Mouse (Mus musculus): Measurements from ENCODE around the gene Chst3. TPM values are rescaled to one million over a fixed set of nuclear protein-coding genes. Genes with fewer than 3 reads are reported as not detected.
"Not testable (repeated sequence)": the region's sequence is repeated elsewhere in the genome, so short reads cannot be mapped to it uniquely, and the experiment has no call there.

Gene Chst3
- total RNA-seq, 2 experiments from 2014 or later: 2.8 to 3.0 TPM

- DNase-seq: no peak
Measured at GRCm38 (mm10) chr10:60234006-60234405, 14.9 kb upstream of the Chst3 start.

GRCm38 (mm10) chr10:60230321-60231088 lies 11.4 kb upstream of the Chst3 start:
- DNase-seq: no peak

- DNase-seq: no peak
Measured at GRCm38 (mm10) chr10:60229113-60229512, 10.1 kb upstream of the Chst3 start.

- DNase-seq: no peak
Measured at GRCm38 (mm10) chr10:60227666-60228065, 8.6 kb upstream of the Chst3 start.

GRCm38 (mm10) chr10:60224601-60225000 lies 5.5 kb upstream of the Chst3 start:
- DNase-seq: no peak

- DNase-seq: not testable (repeated sequence)
Measured at GRCm38 (mm10) chr10:60221571-60222259, 2.7 kb upstream of the Chst3 start.

- DNase-seq: no peak
Measured at GRCm38 (mm10) chr10:60220607-60221006, 1.5 kb upstream of the Chst3 start.

- DNase-seq: no peak
Measured at GRCm38 (mm10) chr10:60220042-60220523, 1.0 kb upstream of the Chst3 start.

- DNase-seq: no peak
Measured at GRCm38 (mm10) chr10:60218033-60218590, 948 bp downstream of the Chst3 start.

- DNase-seq: no peak
Measured at GRCm38 (mm10) chr10:60216331-60217095, 2.5 kb downstream of the Chst3 start.

GRCm38 (mm10) chr10:60215077-60215960 lies 3.7 kb downstream of the Chst3 start:
- no peak for DNase-seq

GRCm38 (mm10) chr10:60212589-60213379 lies 6.3 kb downstream of the Chst3 start:
- no peak for DNase-seq

GRCm38 (mm10) chr10:60211501-60212005 lies 7.5 kb downstream of the Chst3 start:
- DNase-seq: no peak

GRCm38 (mm10) chr10:60210468-60210867 lies 8.6 kb downstream of the Chst3 start:
- no peak for DNase-seq

- peak; percentile 90 for DNase-seq
Measured at GRCm38 (mm10) chr10:60209237-60209636, 9.8 kb downstream of the Chst3 start.

- peak; percentile 64 for DNase-seq
Measured at GRCm38 (mm10) chr10:60207166-60207705, 11.8 kb downstream of the Chst3 start.

- no peak for DNase-seq
Measured at GRCm38 (mm10) chr10:60205601-60206241, 13.3 kb downstream of the Chst3 start.

- DNase-seq: no peak
Measured at GRCm38 (mm10) chr10:60202785-60203184, 16.3 kb downstream of the Chst3 start.

- peak; percentile 46 for DNase-seq
Measured at GRCm38 (mm10) chr10:60200996-60201395, 18.1 kb downstream of the Chst3 start.

All from adrenal gland, postnatal 10 days (tissue).